Mouse (Mus musculus): ENCODE results near the gene Lpp.

DNA sequence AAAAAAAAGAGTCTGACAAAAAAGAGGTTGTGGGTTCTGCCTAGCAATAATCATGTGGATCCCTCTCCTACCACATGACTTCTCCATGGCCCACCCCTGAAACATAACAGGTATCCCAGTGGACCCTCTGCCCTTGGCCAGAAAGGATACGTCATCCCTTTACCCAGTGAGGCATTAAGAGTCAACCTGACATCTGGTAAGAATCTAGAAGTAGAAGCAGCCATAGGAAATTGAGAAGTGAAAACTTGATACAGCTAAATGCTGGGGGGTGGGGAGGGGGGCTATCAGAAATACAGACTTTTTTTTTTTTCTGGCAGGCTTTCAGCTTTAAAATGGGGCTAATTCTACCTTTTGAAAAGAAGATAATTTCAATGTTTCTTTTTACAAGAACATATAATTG is 445.7 kb downstream of the Lpp start:
- TF ChIP-seq CTCF (IDR thresholded peaks at IDR 0.05; ENCODE audit: control insufficient read depth, insufficient read depth, low read length) (no peak), POLR2A (IDR thresholded peaks at IDR 0.05; ENCODE audit: borderline replicate concordance, control insufficient read depth, low read depth, low read length) (no peak)
